Mouse (Mus musculus) embryo, embryonic 10 days (tissue): Measurements from ENCODE around the gene Cnbp.

Experiments used
- DNase-seq: peaks from one replicate; pipeline ENCODE4 v3.0.0-alpha.2; 2015; ENCODE audit warnings: low spot score

Gene Cnbp

GRCm38 (mm10) chr6:87850155-87850899 lies 579 bp downstream of the Cnbp start:
- peak; percentile 53 for DNase-seq

GRCm38 (mm10) chr6:87849780-87850154 lies 1.1 kb downstream of the Cnbp start:
- peak; percentile 63 for DNase-seq

GRCm38 (mm10) chr6:87846813-87847212 lies 4.1 kb downstream of the Cnbp start:
- no peak for DNase-seq

GRCm38 (mm10) chr6:87845031-87845695 lies 5.7 kb downstream of the Cnbp start:
- no peak for DNase-seq

- peak; percentile 42 for DNase-seq
Measured at GRCm38 (mm10) chr6:87842254-87842653, 8.7 kb downstream of the Cnbp start.

GRCm38 (mm10) chr6:87841635-87842034 lies 9.3 kb downstream of the Cnbp start:
- DNase-seq: no peak

- DNase-seq: no peak
Measured at GRCm38 (mm10) chr6:87839797-87840341, 11.0 kb downstream of the Cnbp start.

GRCm38 (mm10) chr6:87838551-87839197 lies 12.2 kb downstream of the Cnbp start, which contains the start of gene Isy1:
Gene Isy1, minus strand, starts transcription at chr6:87838798.
- peak; percentile 98 for DNase-seq

GRCm38 (mm10) chr6:87835695-87836094 lies 15.2 kb downstream of the Cnbp start, which contains the start of gene Gm45140:
Gene Gm45140, minus strand, starts transcription at chr6:87835795.
- no peak for DNase-seq

GRCm38 (mm10) chr6:87820366-87820765 lies 30.5 kb downstream of the Cnbp start:
- DNase-seq: no peak

- no peak for DNase-seq
Measured at GRCm38 (mm10) chr6:87814486-87814885, 36.4 kb downstream of the Cnbp start.

GRCm38 (mm10) chr6:87812656-87813055 lies 38.2 kb downstream of the Cnbp start:
- DNase-seq: no peak

GRCm38 (mm10) chr6:87811675-87812338 lies 39.1 kb downstream of the Cnbp start, which contains the start of gene Rab43:
Gene Rab43, minus strand, starts transcription at chr6:87812164.
- peak; percentile 91 for DNase-seq

- peak; percentile 54 for DNase-seq
Measured at GRCm38 (mm10) chr6:87810713-87811669, 39.9 kb downstream of the Cnbp start.

GRCm38 (mm10) chr6:87810311-87810710 lies 40.6 kb downstream of the Cnbp start:
- DNase-seq: no peak

- DNase-seq: no peak
Measured at GRCm38 (mm10) chr6:87809651-87810161, 41.2 kb downstream of the Cnbp start.

GRCm38 (mm10) chr6:87809144-87809543 lies 41.8 kb downstream of the Cnbp start:
- no peak for DNase-seq

GRCm38 (mm10) chr6:87808521-87808920 lies 42.4 kb downstream of the Cnbp start:
- no peak for DNase-seq

- DNase-seq: no peak
Measured at GRCm38 (mm10) chr6:87807735-87808440, 43.0 kb downstream of the Cnbp start.

- no peak for DNase-seq
Measured at GRCm38 (mm10) chr6:87806857-87807256, 44.0 kb downstream of the Cnbp start.
